Mouse (Mus musculus): ENCODE results near the gene Tmem200b.

GRCm38 (mm10) chr4:131968873-131969272 lies 47.3 kb downstream of the Tmem200b start:
- TF ChIP-seq RCOR1 (IDR thresholded peaks at IDR 0.05; ENCODE audit: low read depth, low read length) (no peak), ZNF384 (IDR thresholded peaks at IDR 0.05; ENCODE audit: low read depth, low read length) (no peak), TCF12 (IDR thresholded peaks at IDR 0.05; ENCODE audit: low read depth, low read length) (no peak), NELFE (IDR thresholded peaks at IDR 0.05; ENCODE audit: low read depth, low read length) (no peak), CTCF (IDR thresholded peaks at IDR 0.05 in 2 of 3, conservative IDR thresholded peaks at IDR 0.05 in 1 of 3; ENCODE audit: control insufficient read depth in 1 of 3, insufficient read depth in 1 of 3, low read depth in 2 of 3, low read length in 3 of 3, poor library complexity in 1 of 3, severe bottlenecking in 1 of 3) (no peak), GATA1 (IDR thresholded peaks at IDR 0.05; ENCODE audit: low read depth, low read length) (no peak)

All from MEL (cell line).